Mouse (Mus musculus) WW6 (cell line): ENCODE data around the gene Chat.

Experiments
- DNase-seq: peaks from one replicate; pipeline ENCODE4 v3.0.0-alpha.2; 2013; ENCODE audit warnings: low read depth, low spot score

The Chat gene

DNA sequence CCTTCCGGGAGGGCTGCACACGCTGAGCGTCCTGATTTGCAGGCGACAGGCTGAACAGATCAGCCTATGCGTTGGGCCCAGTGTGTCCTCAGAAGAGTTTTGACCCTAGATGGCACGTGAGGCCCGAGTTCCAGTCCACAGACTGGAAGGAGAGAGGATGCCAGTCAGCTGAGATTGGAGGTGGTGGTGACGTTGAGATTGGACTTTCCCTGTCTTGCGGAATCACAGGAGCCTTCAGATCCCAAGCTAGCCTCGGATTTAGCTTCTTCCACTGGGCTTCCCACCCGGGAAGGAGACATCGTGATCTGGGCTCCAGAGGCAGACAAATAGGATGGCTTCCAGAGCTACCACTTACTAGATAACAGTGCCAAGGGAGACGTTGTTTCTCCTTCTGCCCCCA lies at the start of gene Chat:
TSS of gene Chat (minus strand) at position 101 of the 400 bp plus-strand sequence.
- no peak for DNase-seq

DNA sequence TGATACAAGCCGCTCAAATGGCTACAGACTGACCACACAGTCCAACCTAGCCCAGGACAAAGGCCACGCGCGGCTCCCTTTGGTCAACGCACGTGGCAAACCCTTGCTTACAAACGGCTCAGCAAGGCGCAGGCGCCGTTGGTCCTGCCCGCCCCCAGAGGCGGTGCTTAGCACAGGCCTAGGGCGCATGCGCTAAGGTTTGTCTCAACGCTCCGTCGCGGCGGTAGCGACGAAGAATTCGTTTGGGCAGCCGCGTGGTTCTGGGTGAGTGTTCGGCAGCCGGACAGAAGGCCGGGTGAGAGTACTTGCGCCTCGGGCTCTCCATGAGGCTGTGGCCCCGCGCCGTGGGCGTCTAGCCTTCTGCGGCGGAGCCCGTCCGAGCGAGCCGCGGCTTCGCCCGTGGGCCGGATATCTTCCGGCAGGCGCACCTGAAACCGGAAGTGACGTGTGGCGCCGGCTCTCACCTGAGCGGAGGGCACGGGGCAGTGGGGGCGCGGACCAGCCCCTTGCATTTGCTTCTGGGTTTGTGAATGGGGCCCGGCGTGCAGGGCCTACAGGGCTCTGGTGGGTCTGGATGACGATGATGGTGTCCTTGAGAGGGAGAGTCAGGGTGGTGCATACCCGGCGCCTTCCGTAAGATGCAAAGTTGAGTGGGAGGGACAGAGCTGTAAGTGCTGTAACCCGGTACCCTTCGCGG lies 47.7 kb upstream of the Chat start, which contains the start of gene Ercc6:
TSS of gene Ercc6 (plus strand) at position 186 of the 697 bp plus-strand sequence.
- peak; percentile 69 for DNase-seq

DNA sequence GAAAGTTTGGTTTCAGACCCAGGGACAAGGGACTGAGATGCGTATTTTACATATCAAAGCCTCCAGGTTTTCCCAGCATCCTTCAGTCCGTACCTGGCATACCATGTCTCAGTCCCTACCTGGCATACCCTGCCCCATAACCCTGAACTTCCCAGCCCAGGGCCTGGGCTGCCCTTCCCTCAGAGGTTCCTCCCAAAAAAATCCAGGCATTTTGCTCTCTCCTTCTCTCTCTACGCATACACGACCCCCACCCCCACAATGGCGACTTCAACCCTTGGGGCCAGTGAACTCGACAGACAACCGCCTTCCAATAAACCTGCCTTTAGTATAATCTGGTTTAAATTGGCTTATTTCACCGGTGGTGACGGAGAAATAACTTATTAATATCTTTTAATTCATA lies 47.1 kb upstream of the Chat start:
- no peak for DNase-seq

DNA sequence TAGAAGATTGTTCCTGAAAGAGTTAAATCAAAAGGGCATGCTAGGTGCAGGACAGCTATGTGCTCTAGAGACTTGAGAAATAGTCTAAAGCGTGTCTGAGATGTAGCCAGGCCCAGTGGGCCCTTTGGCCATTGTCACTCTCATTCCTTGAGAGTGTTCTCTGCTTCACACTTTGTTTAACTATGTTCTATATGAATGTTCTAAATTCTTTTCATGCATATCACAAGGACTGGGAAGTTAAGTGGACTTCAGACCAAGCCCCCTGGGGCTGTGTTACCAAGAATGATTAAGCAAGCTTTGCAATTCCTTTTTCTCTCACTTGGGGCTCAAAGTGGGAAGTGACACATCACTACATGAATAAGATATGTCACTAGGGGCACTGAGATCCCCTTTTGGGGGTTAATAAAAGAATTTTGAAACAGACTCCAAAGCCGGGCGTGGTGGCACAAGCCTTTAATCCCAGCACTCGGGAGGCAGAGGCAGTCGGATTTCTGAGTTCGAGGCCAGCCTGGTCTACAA lies 43.7 kb upstream of the Chat start:
- DNase-seq = no peak

DNA sequence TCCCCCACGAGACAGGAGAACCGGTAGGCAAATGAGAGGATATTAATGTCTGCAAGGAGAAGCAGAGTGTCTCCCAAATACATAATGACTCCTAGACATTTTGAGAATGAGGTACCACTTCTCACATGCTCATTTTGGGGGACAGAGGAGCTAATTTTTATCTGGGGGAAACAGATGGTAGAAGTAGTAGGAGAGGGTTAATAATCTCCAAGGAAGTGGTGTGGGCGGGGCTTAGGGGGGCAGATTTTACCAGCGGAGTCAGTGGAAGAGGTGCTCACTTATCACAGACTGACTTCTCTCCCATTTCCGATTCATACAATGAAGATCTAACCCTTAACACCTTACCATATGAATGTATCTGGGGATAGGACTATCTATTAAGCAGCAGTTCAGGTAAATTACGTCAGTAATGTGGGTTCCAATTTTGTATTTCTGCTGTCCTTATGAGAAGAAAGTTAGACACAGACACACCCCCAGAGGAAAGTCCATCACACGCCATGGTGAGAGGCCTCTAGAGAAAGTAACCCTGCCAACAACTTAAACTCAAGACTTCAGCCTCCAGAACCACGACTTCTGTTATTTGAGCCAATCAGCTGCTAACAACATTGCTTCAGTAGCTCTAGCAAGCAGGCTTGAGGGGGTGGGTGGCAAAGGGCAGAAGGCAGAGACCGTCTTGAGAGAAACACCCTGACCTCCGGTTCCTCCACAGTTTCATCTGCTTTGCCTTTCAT lies 42.5 kb upstream of the Chat start:
- no peak for DNase-seq

DNA sequence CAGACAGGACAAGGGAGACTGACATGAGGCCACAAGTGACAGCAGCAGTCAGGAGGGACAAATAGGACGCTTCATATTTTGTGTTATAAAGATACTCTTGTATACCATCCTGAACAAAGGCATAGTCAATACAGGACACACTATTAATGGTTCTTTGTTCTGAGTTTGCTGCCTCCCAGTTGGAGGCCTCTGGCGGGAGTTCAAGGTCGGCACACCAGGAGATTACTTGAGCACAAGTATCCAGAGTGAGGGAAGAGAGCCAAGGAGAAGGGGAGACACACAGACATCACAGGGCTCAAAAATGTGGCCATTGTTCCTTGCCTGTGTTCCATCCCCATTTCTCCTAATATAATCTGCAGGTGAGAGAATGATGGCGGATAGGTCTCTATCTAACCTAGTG lies 41.4 kb upstream of the Chat start:
- DNase-seq = no peak

DNA sequence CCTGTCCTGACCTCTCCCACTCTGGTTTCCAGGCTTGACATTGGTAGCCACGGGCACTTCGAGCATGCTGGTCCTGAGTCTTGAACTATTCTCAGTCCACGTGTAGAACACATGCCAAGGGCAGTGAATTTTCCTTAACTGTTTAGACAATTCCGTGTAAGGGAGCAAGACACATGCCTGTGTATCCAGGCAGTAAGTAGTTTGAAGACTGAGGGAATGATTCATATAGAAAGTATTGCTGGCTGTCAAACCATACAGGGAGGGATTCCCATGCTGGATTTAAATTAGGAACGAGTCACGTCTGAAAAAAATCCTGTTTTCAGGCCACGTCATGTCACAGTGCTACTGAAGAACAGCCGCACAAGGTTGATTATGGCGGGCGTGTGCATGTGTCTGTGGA lies 40.5 kb upstream of the Chat start:
- DNase-seq = no peak

DNA sequence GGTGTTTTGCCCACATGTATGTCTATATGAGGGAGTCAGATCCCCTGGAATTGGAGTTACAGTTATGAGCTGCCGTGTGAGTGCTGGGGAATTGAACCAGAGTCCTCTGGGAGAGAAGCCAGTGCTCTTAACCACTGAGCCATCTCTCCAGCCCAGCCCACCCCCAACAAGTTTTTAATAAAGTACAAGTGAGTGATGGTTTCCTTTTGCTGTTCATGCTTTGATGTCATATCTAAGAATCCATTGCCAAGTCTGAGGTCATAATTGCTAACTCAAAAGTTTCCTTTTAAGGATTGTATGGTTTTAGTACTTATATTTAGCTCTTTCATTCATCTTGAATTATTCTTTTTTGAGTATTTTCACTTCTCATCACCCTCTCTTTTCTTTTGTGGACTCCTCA lies 38.1 kb upstream of the Chat start:
- DNase-seq = no peak

DNA sequence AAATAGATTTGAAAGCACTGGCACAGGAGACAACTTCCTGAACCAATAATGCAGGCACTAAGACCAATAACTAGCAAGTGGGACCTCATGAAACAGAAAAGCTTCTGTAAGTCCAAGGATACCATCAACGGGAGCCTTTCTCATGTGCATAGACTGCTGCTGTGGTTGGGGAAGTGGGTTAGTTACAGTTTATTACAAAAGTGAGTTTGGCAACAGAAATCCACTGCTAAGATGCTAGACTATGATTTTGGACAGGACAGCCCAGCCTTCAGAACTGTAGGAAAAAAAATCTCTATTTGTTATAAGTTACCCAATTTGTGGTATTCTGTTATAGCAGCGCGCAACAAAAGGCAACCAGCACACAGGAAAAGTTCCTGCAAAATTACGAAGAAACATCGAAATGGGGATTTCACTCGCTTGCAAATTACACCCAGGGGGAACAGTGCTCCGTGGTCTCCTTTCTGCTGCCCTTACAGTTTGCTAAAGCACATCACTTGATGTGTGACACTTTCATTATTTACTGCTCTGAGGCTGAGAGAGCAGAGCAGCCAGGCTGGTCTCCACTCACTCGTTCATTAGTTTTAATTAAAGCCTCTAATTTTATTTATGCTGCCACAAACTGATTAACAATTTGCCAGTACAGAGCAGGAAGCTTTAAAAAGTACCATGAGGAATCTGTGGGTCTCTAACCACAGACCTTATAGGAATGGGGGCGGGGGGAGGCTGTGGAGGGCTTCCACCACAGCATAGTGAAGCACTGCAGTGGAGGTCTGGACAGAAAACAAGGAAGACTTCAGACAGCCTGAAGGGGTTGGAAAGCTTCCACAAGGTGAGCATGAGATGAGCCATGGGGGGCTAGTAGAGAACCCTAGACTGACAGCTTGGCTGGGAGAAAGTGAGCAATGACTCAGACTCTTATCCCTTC lies 37.2 kb upstream of the Chat start:
- no peak for DNase-seq

DNA sequence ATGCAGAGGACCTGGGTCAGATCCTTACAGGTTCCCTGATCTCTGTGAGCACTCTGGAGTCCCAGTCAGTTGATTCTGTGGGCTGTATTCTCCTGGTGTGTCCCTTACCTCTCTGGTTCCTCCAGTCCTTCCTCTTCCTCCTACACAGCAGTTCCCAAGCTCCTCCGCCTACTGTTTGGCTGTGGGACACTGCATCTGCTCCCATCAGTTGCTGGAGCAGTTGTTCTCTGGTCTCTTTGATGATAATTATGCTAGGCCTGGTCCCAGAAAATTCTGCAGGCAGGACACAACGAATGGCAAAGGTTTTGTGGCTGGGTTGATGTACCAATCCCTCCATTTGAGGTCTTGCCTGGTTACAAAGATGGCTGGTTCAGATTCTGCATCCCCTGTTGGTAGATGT lies 35.5 kb upstream of the Chat start:
- no peak for DNase-seq

DNA sequence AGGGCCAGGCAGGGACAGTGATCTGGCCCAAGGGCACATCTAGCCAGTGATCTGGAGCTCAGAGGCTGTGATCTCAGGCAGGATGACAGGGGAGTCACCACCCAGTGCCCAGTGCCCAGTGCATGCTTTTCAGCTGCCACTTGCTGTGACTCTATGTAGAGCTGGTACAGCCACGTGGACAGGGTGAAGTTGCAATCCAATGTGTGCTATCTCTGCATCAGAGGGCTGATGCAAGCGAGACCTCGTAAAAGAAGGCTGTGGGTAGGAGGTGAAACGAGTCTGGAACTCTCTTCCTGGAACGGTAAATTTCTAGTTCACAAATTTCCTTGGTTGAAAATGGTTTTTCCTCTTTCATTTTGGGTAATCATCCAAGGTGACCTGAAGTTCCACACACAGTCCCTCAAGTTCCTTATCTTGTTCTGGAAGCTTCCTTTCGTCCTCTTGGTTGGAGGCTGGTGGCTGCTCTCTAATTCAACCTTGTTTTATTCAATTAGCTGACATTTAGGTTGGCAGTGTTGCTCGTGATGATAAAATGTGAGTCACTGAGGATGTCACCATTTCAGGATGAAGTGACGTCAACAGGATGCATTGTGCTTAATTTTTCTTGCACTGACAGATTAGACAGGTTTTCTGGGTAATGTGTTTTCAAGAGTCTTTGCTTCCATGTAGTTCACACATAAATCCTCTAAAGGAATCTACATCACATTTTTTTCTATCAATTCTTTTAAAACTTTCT lies 30.5 kb upstream of the Chat start:
- DNase-seq = no peak

DNA sequence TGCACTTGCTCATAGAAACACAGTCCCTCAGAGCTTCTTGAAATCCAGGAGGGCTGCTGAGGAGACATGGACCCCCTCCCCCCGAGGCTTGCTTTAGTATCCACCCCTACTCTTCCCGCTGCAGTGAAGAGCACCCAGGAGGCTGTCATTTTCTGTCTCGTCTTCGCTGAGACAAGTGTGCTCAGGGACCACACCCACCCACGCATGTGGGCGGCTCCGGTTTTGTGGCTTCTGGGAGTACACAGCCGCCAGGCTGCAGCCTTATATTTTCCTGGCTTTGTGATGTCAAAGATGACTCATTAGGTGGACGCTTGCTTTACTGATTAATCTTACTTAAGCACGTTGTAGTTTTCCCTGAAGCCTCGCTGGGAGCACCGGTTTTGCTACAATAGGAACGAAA lies 26.7 kb upstream of the Chat start:
- DNase-seq = no peak

DNA sequence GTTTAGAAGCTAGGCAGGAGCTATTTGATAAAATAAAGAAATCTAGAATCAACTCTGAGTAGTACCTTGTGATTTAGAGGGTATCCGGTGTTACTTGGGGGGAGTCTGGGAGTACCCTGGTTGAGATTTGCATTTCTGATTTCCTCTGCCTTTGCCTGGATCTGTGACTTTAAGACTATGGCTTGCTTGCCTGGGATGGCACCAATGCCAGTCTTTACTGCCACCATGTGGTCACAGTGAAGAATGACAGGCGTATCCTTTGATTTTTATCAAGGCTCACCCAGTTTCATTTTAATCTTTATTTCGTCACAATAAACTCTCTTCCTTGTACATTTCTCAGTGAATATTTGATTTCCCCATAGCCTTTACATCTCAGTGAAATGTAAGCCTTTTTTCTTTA lies 16.3 kb upstream of the Chat start:
- no peak for DNase-seq

DNA sequence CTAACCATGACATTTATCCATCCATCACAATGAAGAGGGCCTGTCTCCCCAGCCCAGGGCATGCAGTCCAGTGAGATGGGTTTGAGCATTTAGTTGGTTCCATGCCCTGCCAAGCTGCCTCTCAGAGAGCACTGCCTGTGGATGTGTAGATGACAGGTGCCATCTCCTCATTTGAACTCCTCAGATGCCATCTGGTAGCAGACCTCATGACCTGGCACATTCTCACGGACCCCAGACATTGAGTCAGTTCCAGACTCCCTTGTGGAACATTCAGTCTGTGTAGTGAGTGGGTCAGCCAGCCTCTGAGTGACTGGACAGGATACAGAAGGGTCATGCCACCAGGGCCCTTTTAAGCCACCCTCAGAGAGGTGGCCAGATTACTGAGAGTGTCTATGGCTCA lies 11.8 kb upstream of the Chat start:
- no peak for DNase-seq

DNA sequence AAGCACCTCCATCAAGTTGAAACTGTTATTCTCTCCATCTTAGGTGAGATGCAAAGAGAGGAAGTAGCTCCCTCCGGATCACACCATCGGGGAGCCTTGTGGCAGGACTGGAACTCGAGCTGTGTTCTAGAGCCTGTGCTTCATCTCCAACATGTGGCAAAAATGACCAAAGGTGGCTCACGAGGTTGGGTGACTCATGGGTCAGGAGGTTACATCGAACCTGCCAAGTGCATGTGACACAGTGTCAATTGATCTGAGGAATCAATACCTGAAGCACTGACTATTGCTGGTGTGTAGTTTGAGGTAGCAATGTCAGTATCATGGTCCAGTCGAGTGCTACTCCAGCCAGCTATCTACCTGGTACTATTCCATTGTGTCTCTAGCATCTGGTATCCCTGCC lies 10.8 kb upstream of the Chat start:
- DNase-seq = no peak

DNA sequence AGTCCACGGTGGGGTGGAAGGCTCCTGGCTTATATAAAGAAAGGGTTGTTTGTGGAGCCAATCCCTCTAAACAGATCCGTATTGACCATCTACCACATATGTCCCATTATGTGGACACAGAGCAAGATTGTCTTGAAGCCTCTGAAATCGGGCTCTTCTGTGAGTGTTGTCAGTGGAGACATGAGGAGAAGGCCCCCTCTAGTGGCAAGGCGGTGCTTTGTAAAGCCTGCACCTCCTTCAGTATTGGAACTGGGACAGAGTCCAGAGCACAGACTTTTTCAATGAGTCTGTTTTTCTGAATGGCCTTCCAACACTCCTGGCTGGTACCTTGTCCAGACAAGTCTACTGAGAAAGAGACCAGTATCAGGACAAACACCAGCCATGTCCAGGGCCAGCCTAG lies 7.2 kb upstream of the Chat start:
- no peak for DNase-seq

DNA sequence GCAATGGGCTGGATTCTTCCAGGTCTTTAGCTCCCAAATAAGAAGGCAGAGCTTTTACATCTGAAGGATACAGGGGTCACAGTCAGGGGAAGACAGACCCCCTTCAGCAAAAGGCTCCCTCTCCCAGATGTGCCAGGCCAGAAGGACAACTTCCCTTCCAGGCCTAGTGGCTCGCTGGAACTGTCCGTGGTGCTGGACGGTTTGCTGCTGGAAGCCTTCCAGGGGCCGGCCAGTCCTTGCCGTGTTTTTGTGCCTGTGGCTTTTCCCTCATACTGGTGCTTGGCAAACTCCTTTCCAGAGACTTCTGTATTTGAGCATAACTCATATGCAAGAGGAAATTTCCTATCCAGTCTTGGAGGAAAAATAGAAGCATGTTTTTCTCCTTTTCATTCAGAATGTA lies 1.8 kb upstream of the Chat start:
- no peak for DNase-seq

DNA sequence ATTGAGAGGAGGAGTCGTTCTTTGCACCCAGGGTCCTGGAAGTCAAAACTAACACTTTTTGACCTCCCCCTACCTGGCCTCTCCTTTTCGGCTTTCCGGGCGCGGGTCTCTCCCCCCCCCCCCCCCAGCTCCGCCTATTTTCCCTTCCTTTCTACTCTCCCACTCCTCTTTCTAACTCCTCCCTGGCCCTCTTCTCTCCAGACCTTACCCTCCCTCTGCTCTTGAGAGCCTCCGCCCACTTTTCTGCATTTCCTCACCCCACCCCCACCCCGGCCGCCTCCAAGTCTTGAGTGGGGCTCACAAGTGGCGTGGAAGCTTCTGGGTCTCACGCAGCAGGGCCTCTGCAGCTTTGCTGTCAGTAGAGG lies 301 bp downstream of the Chat start:
- no peak for DNase-seq

DNA sequence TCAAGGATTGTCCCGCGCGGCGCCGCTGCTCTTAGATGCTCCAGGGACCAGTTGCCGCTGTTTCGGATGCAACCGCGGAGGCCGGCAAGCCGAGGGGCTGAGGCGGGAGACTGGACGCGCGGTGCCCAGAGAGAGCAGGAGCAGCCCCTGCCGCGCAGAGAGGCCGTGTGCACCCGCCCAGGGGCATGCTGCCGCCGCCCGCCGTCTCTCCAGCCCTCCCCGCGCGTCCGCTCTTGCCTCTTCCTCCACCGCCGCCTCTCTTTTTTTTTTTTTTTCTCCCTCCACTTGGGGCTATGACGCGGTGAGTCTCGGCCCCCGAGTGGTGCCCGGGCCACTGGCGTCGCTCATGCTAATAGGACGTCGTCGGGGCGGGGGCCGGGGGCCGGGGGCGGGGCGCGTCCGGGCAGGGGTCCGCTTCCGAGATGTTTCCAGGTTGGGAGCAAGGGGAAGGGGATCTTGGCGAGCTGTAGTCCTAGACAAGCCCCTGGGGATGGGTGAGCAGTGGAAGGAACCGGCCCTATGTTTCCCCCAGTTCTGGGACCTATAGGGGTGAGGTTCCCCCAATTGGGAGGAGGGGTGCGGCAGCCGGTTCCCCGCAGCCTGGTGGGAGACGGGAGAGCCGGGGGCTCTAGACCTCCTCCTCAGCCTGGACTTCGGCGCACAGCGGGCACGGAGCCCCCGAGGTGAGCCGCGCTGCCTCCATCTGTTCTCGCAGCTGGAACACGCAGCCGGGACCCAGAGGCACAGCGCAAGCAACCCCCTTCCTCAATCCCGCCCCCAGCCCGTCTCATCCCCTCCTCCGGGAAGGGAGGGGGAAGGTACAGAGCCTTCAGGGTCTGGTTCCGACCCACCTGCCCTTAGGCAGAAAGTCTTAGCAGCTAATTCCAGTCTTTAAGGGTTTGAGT lies 936 bp downstream of the Chat start, which contains the start of gene Slc18a3:
TSS of gene Slc18a3 (minus strand) at position 250 of the 905 bp plus-strand sequence.
- DNase-seq = no peak
